Mouse (Mus musculus) ES-Bruce4 (cell line): ENCODE data around the gene Chmp6. TPM values are rescaled to one million over a fixed set of nuclear protein-coding genes. Genes with fewer than 3 reads are reported as not detected.

Source experiments
- H3K27ac ChIP-seq: 2 replicates; pipeline ENCODE4 v1.5.1; 2012; ENCODE audit warnings: low read length, inconsistent platforms; ENCODE audit not compliant: insufficient read depth
- H3K27me3 ChIP-seq: 2 replicates; pipeline ENCODE4 v1.6.1; 2012; ENCODE audit warnings: mild to moderate bottlenecking, low read length, inconsistent platforms; ENCODE audit not compliant: control insufficient read depth, poor library complexity, insufficient read depth, severe bottlenecking
- H3K36me3 ChIP-seq: 2 replicates; pipeline ENCODE4 v1.6.1; 2012; ENCODE audit warnings: inconsistent platforms, mild to moderate bottlenecking, low read length, moderate library complexity; ENCODE audit not compliant: control insufficient read depth, poor library complexity, insufficient read depth, severe bottlenecking
- H3K4me1 ChIP-seq: one replicate; pipeline ENCODE4 v1.8.1; 2011; ENCODE audit warnings: low read length; ENCODE audit not compliant: control insufficient read depth, insufficient read depth
- H3K4me3 ChIP-seq: 2 replicates; pipeline ENCODE4 v1.5.1; 2011; ENCODE audit warnings: low read depth, mild to moderate bottlenecking, low read length
- H3K9ac ChIP-seq: 2 replicates; pipeline ENCODE4 v1.6.1; 2012; ENCODE audit warnings: low read depth, mild to moderate bottlenecking, inconsistent platforms; ENCODE audit not compliant: poor library complexity, severe bottlenecking
- H3K9me3 ChIP-seq: replicated peaks from 2 replicates; pipeline ENCODE4 v1.6.1; 2012; ENCODE audit warnings: mild to moderate bottlenecking, low read length, inconsistent platforms; ENCODE audit not compliant: control insufficient read depth, poor library complexity, insufficient read depth, severe bottlenecking
- CTCF ChIP-seq: IDR thresholded peaks from one replicate; pipeline ENCODE4 v1.8.1; 2011; ENCODE audit warnings: low read depth, low read length
- EP300 ChIP-seq: IDR thresholded peaks from 2 replicates; pipeline ENCODE4 v1.6.1; 2011; ENCODE audit warnings: low read depth, low read length; ENCODE audit not compliant: insufficient read depth
- POLR2A ChIP-seq: IDR thresholded peaks from one replicate; pipeline ENCODE4 v1.8.1; 2011; ENCODE audit warnings: low read length; ENCODE audit not compliant: insufficient read depth
- polyA plus RNA-seq: library from polyadenylated mRNA; stranded (reverse); fragments of >200 nt; gene quantifications from 2 replicates; pipeline ENCODE4 v1.2.4, GENCODE M21; 2011; ENCODE audit warnings: low read depth; ENCODE audit not compliant: missing spikeins, insufficient read depth, insufficient read length

Chmp6 gene
- polyA plus RNA-seq, 1 experiment, result 25.4 TPM

GRCm38 (mm10) chr11:119959714-119960113 is 46.5 kb downstream of the Chmp6 start:
- Histone ChIP-seq H3K36me3 (no peaks in the 10 kb centered on the region), H3K27me3 (no peaks in the 10 kb centered on the region), H3K9ac (no peak overlapping the region), H3K9me3 (no peaks in the 10 kb centered on the region), H3K4me1 (peaks cover 2% of the 10 kb centered on the region), H3K27ac (no peak overlapping the region), H3K4me3 (no peak overlapping the region)
- no peak for TF ChIP-seq CTCF
- TF ChIP-seq POLR2A, result no peak
- no peak for TF ChIP-seq EP300

DNA sequence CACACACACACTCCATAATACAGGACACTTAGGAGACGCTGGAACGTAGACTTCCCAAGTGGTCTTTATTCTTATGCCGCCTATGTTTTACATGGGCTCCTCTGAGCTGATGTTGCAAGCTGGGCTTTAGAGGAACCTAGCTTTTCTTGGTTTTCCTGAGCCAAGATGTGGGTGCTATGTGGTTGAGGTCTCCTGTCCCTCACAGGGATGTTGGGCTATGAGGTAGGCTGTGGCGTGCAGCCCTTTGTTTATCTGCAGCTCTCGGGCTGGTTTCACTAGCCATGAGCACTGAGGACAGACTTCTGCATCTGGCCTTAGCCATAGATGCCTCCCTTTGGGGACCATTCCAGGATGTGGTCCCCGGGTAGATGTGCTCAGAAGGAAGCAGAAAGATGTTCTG is 47.4 kb downstream of the Chmp6 start:
- no peak overlapping the region for H3K4me3 ChIP-seq
- H3K27me3 ChIP-seq, result no peaks in the 10 kb centered on the region

GRCm38 (mm10) chr11:119961511-119961910 is 48.3 kb downstream of the Chmp6 start:
- no peaks in the 10 kb centered on the region for H3K36me3 ChIP-seq
- no peaks in the 10 kb centered on the region for H3K4me1 ChIP-seq
- no peaks in the 10 kb centered on the region for H3K9me3 ChIP-seq
- H3K4me3 ChIP-seq, result no peak overlapping the region
- H3K27ac ChIP-seq, result no peak overlapping the region
- no peak for TF ChIP-seq CTCF
- TF ChIP-seq EP300, result no peak
- no peak for TF ChIP-seq POLR2A
- no peak overlapping the region for H3K9ac ChIP-seq
- H3K27me3 ChIP-seq, result no peaks in the 10 kb centered on the region

More for the DNA sequence above, 47.4 kb downstream of the Chmp6 start:
- no peak overlapping the region for H3K27ac ChIP-seq
- no peak overlapping the region for H3K9ac ChIP-seq
- H3K36me3 ChIP-seq, result no peaks in the 10 kb centered on the region
- no peaks in the 10 kb centered on the region for H3K9me3 ChIP-seq
- peaks cover under 1% of the 10 kb centered on the region for H3K4me1 ChIP-seq
- TF ChIP-seq POLR2A, result no peak

DNA sequence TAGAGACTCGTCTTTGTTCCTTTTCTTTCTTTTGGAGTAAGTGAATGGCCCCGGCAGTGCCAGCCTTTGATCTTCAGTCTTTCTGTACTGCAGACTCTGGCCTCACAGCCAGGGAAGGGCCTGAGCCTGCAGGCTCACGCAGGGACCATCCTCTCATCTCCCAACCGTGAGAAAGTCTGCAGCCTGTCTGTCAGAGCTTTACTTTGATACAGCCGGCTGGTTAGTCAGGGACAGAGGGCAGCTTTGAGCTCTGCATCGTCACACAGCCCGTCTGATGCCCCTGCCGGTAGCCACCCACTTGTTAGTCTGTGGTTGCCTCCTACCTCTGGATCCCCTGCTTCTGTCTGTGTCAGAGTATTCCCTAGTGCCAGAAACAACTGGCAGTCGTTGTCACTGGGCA is 51.8 kb downstream of the Chmp6 start:
- Histone ChIP-seq H3K9ac (no peak overlapping the region), H3K27ac (no peak overlapping the region), H3K36me3 (no peaks in the 10 kb centered on the region; the same call in 1 of the 2 replicates), H3K9me3 (no peaks in the 10 kb centered on the region), H3K27me3 (no peaks in the 10 kb centered on the region), H3K4me1 (no peaks in the 10 kb centered on the region), H3K4me3 (no peak overlapping the region)
- TF ChIP-seq POLR2A, result no peak
- no peak for TF ChIP-seq EP300
- TF ChIP-seq CTCF, result no peak

GRCm38 (mm10) chr11:119966294-119966693 is 53.1 kb downstream of the Chmp6 start:
- Histone ChIP-seq H3K36me3 (no peaks in the 10 kb centered on the region; the same call in 1 of the 2 replicates), H3K9ac (no peak overlapping the region), H3K27ac (no peak overlapping the region), H3K27me3 (no peaks in the 10 kb centered on the region), H3K4me1 (no peaks in the 10 kb centered on the region), H3K9me3 (no peaks in the 10 kb centered on the region), H3K4me3 (no peak overlapping the region)
- TF ChIP-seq POLR2A, result no peak
- TF ChIP-seq EP300, result no peak
- TF ChIP-seq CTCF, result no peak

DNA sequence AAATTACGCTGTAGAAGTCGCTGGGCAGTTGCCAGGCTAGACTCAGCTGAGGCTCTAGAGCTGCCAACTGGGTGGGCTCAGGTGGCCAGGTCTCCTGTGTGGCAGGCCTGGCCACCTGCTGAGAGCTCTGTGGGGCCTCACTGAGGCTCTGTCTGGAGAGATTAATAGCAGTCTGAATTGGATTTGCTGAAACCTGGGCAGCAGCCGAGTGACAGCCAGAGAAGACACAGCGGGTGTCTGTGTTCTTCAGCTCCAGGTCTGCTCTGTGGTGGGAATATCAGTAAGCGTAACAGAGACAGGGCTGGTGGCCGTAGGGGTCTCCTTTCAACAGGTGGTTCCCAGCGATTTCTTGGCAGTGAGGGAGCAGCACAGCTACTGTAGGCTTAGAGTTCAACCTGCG is 54.2 kb downstream of the Chmp6 start:
- Histone ChIP-seq H3K4me1 (no peaks in the 10 kb centered on the region), H3K9ac (no peak overlapping the region), H3K27ac (no peak overlapping the region), H3K36me3 (no peaks in the 10 kb centered on the region; the same call in 1 of the 2 replicates), H3K27me3 (no peaks in the 10 kb centered on the region), H3K9me3 (no peaks in the 10 kb centered on the region), H3K4me3 (no peak overlapping the region)
- TF ChIP-seq POLR2A, result no peak
- no peak for TF ChIP-seq EP300
- no peak for TF ChIP-seq CTCF
